Mouse (Mus musculus) kidney, embryonic 14.5 days (tissue): Measurements from ENCODE around the gene Tead1. TPM values are rescaled to one million over a fixed set of nuclear protein-coding genes. Genes with fewer than 3 reads are reported as not detected.
A peak's percentile ranks its signal among the peaks of the same experiment; 100 is the strongest.

Source experiments
- ATAC-seq: fragments of 200-750 bp; cut with Nextera tagmentation; 2 replicates; pipeline ENCODE4 v1.8.0; 2017; ENCODE audit warnings: moderate number of reproducible peaks, mild to moderate bottlenecking, moderate TSS enrichment, moderate library complexity; ENCODE audit not compliant: low FRiP score, low TSS enrichment
- H3K27ac ChIP-seq: fragments of 300-500 bp; sonication (generic); 2 replicates; pipeline ENCODE4 v1.5.1; 2014; ENCODE audit warnings: low read depth, mild to moderate bottlenecking, low read length, moderate library complexity, mixed read lengths
- H3K27me3 ChIP-seq: fragments of 300-500 bp; sonication (generic); 2 replicates; pipeline ENCODE4 v1.6.1; 2014; ENCODE audit warnings: mild to moderate bottlenecking, low read length; ENCODE audit not compliant: control insufficient read depth, insufficient read depth
- H3K36me3 ChIP-seq: fragments of 300-500 bp; sonication (generic); 2 replicates; pipeline ENCODE4 v1.6.1; 2014; ENCODE audit warnings: low read length, mixed read lengths; ENCODE audit not compliant: control insufficient read depth, insufficient read depth
- H3K4me1 ChIP-seq: fragments of 300-500 bp; sonication (generic); 2 replicates; pipeline ENCODE4 v1.6.1; 2014; ENCODE audit warnings: low read length, mixed read lengths; ENCODE audit not compliant: control insufficient read depth, insufficient read depth
- H3K4me2 ChIP-seq: fragments of 300-500 bp; sonication (generic); replicated peaks from 2 replicates; pipeline ENCODE4 v1.6.1; 2014; ENCODE audit warnings: low read depth, mild to moderate bottlenecking, low read length
- H3K4me3 ChIP-seq: fragments of 300-500 bp; sonication (generic); 2 replicates; pipeline ENCODE4 v1.5.1; 2014; ENCODE audit warnings: mild to moderate bottlenecking, low read length
- H3K9ac ChIP-seq: fragments of 300-500 bp; sonication (generic); 2 replicates; pipeline ENCODE4 v1.6.1; 2014; ENCODE audit warnings: low read depth, mild to moderate bottlenecking, low read length, moderate library complexity
- H3K9me3 ChIP-seq: fragments of 300-500 bp; sonication (generic); 2 replicates; pipeline ENCODE4 v1.6.1; 2016; ENCODE audit warnings: low read length; ENCODE audit not compliant: control insufficient read depth
- WGBS: fragments of 180-500 bp; shearing (Covaris S2); extraction: QIAGEN DNeasy Blood & Tissue Kit; methylation state at CpG from one replicate; pipeline ENCODE4 v1.1.7; 2014; 5-methylcytosine and 5-hydroxymethylcytosine counted together
- polyA plus RNA-seq: library from polyadenylated mRNA; unstranded; fragments of >200 nt; fragmentation: Nextera tagmentation; extraction: Ambion mirVana; gene quantifications from 2 replicates; pipeline ENCODE4 v1.2.1, GENCODE M21; 2014

The Tead1 gene
- polyA plus RNA-seq, 1 experiment from 2014 or later = 30.1 TPM

DNA sequence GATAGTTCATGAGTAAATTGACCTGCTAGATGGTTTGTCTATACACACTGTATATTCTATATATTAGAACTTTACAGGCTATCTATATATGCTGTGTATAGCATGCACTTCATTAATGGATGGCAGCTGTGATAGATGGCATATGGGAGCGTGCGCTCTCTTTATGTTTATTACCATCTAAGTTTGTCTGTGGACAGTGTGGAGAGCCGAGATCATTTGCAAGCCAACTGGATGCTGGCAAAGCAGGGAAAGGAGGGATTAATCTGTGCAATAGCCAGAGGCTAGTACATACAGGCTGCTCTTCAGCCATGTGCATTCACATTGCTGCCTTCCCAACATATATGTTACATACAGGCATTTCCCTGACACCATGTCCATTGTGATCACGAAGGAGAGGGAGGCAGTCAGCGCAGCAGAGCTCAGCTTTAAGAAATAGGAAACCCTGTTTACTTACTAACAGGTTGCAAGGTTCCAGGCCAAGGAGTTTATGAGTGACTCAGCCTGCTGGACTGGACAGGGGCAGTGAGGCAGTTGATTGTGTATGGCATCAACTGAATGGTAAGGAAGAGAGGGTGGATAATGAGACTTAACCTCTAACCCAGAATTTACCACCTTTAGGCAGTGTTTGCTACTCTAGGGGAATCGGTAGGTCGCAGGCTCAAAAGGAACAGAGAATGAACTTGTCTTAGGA is 173.2 kb downstream of the Tead1 start:
- Histone ChIP-seq H3K27ac (no peak overlapping the region), H3K4me3 (no peak overlapping the region), H3K36me3 (peaks cover 3% of the 10 kb centered on the region; the same call in 1 of the 2 replicates), H3K9me3 (no peaks in the 10 kb centered on the region), H3K4me2 (no peak overlapping the region), H3K4me1 (peaks cover 45% of the 10 kb centered on the region), H3K27me3 (no peaks in the 10 kb centered on the region), H3K9ac (no peak overlapping the region)
- ATAC-seq = peak; percentile 56
- WGBS = 23% methylated on average over 7 of the region's 7 CpGs

DNA sequence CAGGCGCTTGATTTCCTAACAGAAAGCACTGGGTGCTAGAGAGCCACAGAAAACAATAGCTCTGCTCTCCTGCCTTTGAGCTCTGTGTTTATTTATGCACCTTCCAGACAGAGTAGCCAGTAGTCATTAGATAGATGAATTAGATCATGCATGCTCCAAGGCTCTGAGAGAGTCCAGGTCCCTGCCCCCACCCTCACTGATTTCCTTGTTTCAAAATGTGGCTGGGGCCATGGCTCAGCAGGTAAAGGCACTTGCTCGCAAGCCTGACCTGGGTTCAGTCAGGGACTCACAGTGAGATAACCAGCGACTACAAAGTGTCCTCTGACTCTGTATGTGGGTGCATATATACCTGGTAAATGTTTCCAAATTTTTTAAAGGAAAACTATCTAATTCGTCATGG is 174.7 kb downstream of the Tead1 start:
- H3K4me3 ChIP-seq = no peak overlapping the region
- H3K9me3 ChIP-seq = no peaks in the 10 kb centered on the region
- H3K4me1 ChIP-seq = peaks cover 45% of the 10 kb centered on the region
- no peak overlapping the region for H3K27ac ChIP-seq
- peak; percentile 37; the same call in 1 of the 2 replicates for ATAC-seq
- H3K9ac ChIP-seq = no peak overlapping the region
- H3K36me3 ChIP-seq = peaks cover 7% of the 10 kb centered on the region; the same call in 1 of the 2 replicates
- H3K27me3 ChIP-seq = no peaks in the 10 kb centered on the region
- H3K4me2 ChIP-seq = no peak overlapping the region
- 53% methylated on average over 4 of the region's 4 CpGs for WGBS

DNA sequence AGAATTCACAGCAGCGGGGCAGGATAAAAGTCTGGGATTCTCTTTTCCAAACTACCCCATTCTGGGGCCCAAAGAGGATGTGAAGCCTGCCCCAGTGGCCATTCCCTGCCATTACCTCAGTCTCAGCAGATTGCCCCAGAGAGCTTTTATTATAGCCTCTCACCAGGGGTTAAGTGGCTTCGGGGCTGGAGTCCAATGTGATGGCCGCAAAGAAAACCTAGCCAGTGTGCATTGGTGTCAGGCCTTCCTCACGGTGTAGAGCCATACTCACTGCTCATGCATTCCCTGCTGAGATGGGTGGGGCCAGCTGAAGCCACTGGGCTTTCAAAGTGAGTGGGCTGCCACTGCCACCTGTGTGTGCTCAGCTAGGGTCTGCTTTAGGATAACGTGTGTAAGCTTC is 175.4 kb downstream of the Tead1 start:
- Histone ChIP-seq H3K36me3 (0 out of 2 replicates have a peak, but pooled peaks cover 4% of the 10 kb centered on the region), H3K4me1 (peaks cover 45% of the 10 kb centered on the region), H3K27ac (no peak overlapping the region), H3K4me3 (no peak overlapping the region), H3K27me3 (no peaks in the 10 kb centered on the region), H3K9ac (no peak overlapping the region), H3K4me2 (no peak overlapping the region), H3K9me3 (no peaks in the 10 kb centered on the region)
- ATAC-seq = peak; percentile 7; the same call in 1 of the 2 replicates
- WGBS = 28% methylated on average over 5 of the region's 5 CpGs

DNA sequence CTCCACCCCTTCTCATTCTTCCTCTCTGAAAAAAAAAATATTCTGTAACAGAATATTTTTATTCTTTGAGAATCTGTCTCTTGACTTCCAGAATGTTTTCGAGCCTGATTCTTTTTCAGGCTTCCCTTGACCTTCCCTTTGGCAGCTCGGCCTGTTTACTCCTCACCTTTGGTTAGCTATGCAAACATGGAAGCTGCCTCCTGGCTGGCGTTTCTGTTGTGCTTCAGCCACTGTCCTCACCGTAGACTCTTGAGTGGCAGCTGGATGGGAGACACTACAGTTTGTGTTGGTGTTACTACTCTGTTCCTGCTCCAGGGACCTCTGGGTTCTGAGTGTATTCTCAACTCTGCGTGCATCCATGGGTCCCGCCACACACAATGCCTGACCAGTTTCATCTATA is 176.3 kb downstream of the Tead1 start:
- Histone ChIP-seq H3K4me2 (no peak overlapping the region), H3K9ac (no peak overlapping the region), H3K9me3 (no peaks in the 10 kb centered on the region), H3K27me3 (no peaks in the 10 kb centered on the region), H3K4me3 (no peak overlapping the region), H3K27ac (no peak overlapping the region), H3K4me1 (peaks cover 45% of the 10 kb centered on the region), H3K36me3 (0 out of 2 replicates have a peak, but pooled peaks cover 4% of the 10 kb centered on the region)
- no peak for ATAC-seq
- WGBS = 76% methylated on average over 6 of the region's 6 CpGs

DNA sequence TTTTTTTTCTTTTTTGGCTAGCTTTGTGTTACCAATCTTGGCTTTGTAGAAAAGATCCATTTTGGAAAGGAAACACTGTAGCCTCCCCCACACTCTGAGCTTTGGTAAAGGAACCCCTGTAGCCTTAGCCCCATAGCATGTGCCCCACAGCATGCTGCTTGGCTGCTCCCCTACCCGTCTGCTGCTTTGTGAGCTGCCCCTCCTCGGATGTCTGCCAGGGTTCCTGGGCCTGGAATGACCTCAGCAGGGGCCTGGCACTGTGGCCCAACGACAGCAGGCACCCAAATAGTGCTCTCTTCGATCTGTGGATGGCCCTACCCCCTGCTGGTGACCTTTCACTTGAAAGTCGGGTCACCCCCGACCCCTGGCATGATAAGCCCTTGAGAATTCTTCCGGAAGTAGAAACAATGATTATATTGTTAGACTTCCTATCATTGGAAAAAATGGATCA is 177.0 kb downstream of the Tead1 start:
- 58% methylated on average over 7 of the region's 7 CpGs for WGBS
- Histone ChIP-seq H3K4me2 (no peak overlapping the region), H3K4me1 (peaks cover 41% of the 10 kb centered on the region), H3K27me3 (no peaks in the 10 kb centered on the region), H3K27ac (no peak overlapping the region), H3K9me3 (no peaks in the 10 kb centered on the region), H3K4me3 (no peak overlapping the region), H3K9ac (no peak overlapping the region), H3K36me3 (peaks cover 5% of the 10 kb centered on the region)
- ATAC-seq = no peak

DNA sequence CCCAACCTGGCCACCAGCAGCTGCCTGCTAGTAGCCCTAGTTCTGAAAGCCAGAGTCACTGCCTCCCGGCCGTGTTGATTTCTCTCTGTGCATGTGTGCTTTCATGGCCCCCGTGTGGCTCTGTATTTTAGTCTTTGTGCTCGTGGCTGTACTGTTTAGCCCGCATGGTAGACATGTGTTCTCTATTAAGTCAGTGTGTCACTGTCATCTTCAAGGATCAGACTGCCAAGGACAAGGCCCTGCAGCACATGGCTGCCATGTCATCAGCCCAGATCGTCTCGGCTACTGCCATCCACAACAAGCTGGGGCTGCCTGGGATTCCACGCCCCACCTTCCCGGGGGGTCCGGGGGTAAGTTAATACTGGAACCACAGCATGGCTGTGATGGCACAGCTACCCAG is 177.5 kb downstream of the Tead1 start:
- H3K36me3 ChIP-seq = peaks cover 10% of the 10 kb centered on the region
- peaks cover 36% of the 10 kb centered on the region for H3K4me1 ChIP-seq
- H3K9ac ChIP-seq = no peak overlapping the region
- H3K9me3 ChIP-seq = no peaks in the 10 kb centered on the region
- no peak overlapping the region for H3K4me3 ChIP-seq
- H3K27ac ChIP-seq = no peak overlapping the region
- H3K4me2 ChIP-seq = no peak overlapping the region
- ATAC-seq = no peak
- WGBS = 83% methylated on average over 10 of the region's 10 CpGs
- H3K27me3 ChIP-seq = no peaks in the 10 kb centered on the region

DNA sequence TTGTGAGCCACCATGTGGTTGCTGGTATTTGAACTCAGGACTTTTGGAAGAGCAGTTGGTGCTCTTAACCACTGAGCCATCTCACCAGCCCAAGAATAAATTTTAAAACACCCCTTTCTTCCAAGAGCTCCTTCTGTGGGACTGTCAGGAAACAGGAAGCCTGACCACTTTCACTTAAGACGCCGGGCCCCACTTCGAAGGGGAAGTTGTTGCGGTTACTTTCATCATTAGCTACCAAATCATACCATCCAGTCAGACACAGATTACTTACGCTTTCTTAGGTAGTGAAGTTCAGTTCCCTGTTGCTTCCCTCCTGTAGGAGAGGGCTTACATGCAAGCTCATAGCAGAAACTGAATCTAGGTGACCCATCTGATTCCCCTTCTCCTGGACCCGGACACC is 180.8 kb downstream of the Tead1 start:
- 92% methylated on average over 6 of the region's 6 CpGs for WGBS
- peaks cover 7% of the 10 kb centered on the region; the same call in 1 of the 2 replicates for H3K4me1 ChIP-seq
- ATAC-seq = no peak
- H3K27ac ChIP-seq = no peak overlapping the region
- no peak overlapping the region for H3K9ac ChIP-seq
- peaks cover 34% of the 10 kb centered on the region for H3K36me3 ChIP-seq
- no peaks in the 10 kb centered on the region for H3K9me3 ChIP-seq
- H3K4me2 ChIP-seq = no peak overlapping the region
- H3K27me3 ChIP-seq = no peaks in the 10 kb centered on the region
- H3K4me3 ChIP-seq = no peak overlapping the region

DNA sequence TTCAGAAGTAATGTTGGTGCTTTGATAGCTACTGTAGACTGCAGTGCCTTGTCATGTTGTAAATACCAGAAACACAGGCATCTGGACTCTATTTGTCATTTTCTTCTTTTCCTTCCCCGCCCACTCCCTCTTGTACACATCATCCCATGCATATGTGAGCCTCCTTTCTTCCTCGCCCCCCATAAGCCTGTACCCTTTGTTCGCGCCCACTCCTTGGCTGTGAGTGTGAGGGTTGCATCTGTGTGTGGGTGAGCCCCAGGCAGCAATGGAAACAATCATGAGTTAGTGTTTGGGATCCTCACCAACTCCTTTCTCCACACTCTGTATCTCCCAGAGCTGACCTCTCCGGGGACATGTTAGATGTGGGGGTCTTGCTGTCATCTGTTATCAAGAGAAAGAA is 183.0 kb downstream of the Tead1 start:
- 94% methylated on average over 5 of the region's 5 CpGs for WGBS
- ATAC-seq = no peak
- H3K27ac ChIP-seq = no peak overlapping the region
- peaks cover 42% of the 10 kb centered on the region for H3K36me3 ChIP-seq
- H3K9me3 ChIP-seq = no peaks in the 10 kb centered on the region
- no peaks in the 10 kb centered on the region for H3K27me3 ChIP-seq
- no peak overlapping the region for H3K4me2 ChIP-seq
- no peaks in the 10 kb centered on the region for H3K4me1 ChIP-seq
- no peak overlapping the region for H3K4me3 ChIP-seq
- H3K9ac ChIP-seq = no peak overlapping the region

DNA sequence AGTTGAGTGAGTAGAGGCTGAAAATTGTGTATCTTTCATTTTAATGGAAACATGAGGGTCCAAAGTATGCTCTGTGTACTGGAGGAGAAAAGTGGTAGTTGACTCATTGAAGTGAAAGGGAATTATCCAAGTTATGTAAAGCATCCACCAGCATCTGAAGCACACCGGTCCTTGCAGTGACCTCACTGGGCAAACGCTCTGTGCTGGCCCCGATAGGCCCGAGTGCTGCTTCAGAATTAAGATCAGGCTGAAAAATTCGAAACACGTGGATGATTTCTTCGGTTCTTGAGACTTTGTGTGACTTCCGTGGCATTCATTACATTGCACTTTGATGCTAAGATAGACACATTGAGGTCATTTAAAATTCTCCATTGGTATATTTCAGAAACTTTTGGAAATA is 185.1 kb downstream of the Tead1 start:
- Histone ChIP-seq H3K4me3 (no peak overlapping the region), H3K9ac (no peak overlapping the region), H3K27ac (no peak overlapping the region), H3K27me3 (no peaks in the 10 kb centered on the region), H3K4me1 (peaks cover 6% of the 10 kb centered on the region; the same call in 1 of the 2 replicates), H3K4me2 (no peak overlapping the region), H3K36me3 (peaks cover 41% of the 10 kb centered on the region), H3K9me3 (no peaks in the 10 kb centered on the region)
- 90% methylated on average over 8 of the region's 8 CpGs for WGBS
- ATAC-seq = no peak
